Mouse (Mus musculus) brown adipose tissue, adult 24 weeks (tissue): ENCODE measurements around the gene Usp36. TPM values are rescaled to one million over a fixed set of nuclear protein-coding genes. Genes with fewer than 3 reads are reported as not detected.
A peak's percentile ranks its signal among the peaks of the same experiment; 100 is the strongest.
"Not testable (repeated sequence)": the region's sequence is repeated elsewhere in the genome, so short reads cannot be mapped to it uniquely, and the experiment has no call there.

ENCODE experiments used
- H3K27ac ChIP-seq: fragments of 200-500 bp; replicated peaks from 2 replicates; pipeline ENCODE4 v1.5.1; 2012; ENCODE audit warnings: low read depth, mild to moderate bottlenecking, low read length
- H3K4me1 ChIP-seq: fragments of 200-500 bp; 2 replicates; pipeline ENCODE4 v1.6.1; 2012; ENCODE audit warnings: low read length, mixed read lengths; ENCODE audit not compliant: control insufficient read depth, insufficient read depth, insufficient read length
- H3K4me3 ChIP-seq: fragments of 200-500 bp; 2 replicates; pipeline ENCODE4 v1.5.1; 2012; ENCODE audit warnings: low read depth, mild to moderate bottlenecking, low read length, moderate library complexity; ENCODE audit not compliant: insufficient read depth
- polyA plus RNA-seq: library from polyadenylated mRNA; stranded (reverse); fragments of >200 nt; gene quantifications from 2 replicates; pipeline ENCODE4 v1.2.4, GENCODE M21; 2012; ENCODE audit not compliant: missing spikeins, insufficient read depth, insufficient read length

Gene Usp36
- polyA plus RNA-seq, 1 experiment: 5.5 TPM

DNA sequence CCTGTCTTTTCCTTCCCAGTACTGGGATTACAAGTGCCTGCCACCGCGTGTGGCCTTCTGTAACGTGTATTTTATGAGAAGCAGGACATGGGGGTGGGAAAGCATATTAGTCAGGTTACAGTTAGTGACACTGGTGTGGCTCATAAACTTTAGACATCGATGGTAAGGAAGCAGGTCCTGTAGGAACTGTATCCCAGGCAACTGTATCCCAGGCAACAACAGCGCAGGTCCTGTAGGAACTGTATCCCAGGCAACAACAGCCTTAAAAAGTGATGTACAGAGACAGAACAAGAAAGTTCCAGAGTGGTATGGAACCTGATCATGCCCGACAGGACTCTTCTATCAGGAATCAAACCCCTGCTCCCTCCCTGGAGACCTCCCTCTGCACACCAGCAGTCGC is 31.5 kb upstream of the Usp36 start:
- Histone ChIP-seq H3K4me3 (no peak overlapping the region), H3K27ac (no peak overlapping the region), H3K4me1 (peaks cover 4% of the 10 kb centered on the region; the same call in 1 of the 2 replicates)

DNA sequence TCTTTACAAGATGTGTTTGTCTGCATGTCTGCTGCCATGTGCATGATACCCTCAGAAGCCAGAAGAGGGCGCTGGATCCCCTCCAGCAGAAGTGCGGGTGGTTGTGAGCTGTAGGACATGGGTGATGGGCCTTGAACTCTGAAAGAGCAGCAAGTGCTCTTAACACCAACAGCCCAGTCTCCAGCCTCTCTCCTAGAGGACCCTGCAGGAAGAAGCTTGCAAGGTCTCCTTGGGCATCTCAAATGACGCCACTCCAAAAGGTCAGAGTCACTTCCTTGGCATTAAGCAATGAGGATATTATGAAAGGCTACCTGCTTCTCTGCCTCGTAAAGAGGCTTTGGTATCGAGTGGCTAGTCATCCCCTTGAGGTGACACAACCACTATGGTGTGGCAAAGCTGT is 28.6 kb upstream of the Usp36 start:
- no peak overlapping the region for H3K27ac ChIP-seq

DNA sequence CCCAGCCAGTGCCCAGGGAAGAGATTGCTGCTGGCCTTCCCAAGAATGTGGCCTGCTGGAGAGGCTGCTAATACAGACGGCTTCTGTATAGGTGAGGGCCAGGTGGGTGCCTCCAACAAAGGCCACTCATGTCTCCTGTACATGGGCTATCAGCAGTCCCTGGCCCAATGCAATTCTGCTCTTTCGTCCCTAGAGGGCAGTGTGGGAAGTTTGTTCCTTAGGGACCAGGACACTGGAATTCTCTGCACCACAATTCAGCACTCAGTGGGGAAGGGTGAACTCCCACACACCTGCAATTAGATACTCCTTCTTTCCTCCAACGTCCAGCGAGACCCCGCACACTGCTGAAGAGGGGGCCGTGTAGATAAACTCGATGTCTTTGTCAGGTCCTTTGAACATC is 27.1 kb upstream of the Usp36 start:
- no peaks in the 10 kb centered on the region for H3K4me1 ChIP-seq
- no peak overlapping the region for H3K4me3 ChIP-seq
- no peak overlapping the region for H3K27ac ChIP-seq

More for the DNA sequence above, 28.6 kb upstream of the Usp36 start:
- Histone ChIP-seq H3K4me3 (no peak overlapping the region), H3K4me1 (0 out of 2 replicates have a peak, but pooled peaks cover 2% of the 10 kb centered on the region)

DNA sequence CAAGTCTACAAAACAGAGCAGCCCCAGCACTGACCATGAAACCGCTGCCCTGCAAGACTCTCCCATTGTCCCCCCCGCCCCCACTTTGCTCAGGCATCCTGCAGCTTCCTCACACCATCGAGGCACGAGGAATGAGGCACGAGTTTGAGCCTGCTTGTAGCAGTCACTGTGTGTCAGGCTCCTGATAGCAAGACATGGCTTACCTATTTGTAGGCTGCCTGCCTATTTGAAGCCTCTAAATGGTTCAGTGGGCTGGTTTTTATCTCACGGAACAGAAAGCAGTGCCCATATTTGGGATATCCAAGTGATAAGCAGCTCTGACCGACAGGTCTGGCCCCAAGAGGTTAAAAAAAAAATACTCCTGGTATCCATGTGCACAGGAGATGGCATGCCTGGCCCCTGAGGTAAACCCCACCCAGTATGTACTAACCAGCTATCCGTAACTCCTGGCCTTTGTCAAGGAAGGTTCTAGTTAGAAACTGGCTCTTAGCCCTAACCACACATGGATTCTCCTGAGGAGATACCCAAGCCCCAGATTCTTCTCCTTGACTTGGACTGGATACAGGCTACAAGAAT is 26.3 kb upstream of the Usp36 start:
- H3K27ac ChIP-seq: no peak overlapping the region
- no peak overlapping the region for H3K4me3 ChIP-seq
- no peaks in the 10 kb centered on the region for H3K4me1 ChIP-seq

DNA sequence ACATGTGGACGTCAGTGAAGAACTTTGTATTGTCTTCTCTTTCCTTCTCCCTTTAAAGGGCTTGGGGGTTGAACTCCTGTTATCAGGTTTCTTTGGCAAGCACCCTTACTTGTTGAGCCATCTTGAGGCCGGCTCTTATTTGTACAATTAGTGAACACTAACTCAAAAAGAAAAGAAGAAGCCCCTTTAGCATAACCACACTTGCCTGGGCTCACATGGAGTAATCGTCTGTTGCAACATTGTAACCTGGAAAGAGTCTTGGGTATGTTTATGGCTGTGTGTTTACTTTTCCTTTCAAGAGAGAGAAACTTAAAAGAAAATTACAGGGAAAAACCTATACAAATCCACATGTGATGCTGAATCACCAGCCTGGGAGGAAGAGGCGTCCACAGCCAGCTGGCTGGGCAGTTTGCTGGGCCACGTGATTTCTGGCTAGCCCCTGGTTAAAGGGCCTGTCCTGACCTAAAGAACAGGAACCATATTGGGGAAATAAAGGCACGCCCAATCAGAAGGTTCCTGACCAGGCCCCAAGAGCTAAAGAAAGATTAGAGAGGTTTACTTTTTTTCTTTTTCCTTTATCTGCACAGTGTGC is 22.2 kb upstream of the Usp36 start:
- H3K4me1 ChIP-seq: no peaks in the 10 kb centered on the region

DNA sequence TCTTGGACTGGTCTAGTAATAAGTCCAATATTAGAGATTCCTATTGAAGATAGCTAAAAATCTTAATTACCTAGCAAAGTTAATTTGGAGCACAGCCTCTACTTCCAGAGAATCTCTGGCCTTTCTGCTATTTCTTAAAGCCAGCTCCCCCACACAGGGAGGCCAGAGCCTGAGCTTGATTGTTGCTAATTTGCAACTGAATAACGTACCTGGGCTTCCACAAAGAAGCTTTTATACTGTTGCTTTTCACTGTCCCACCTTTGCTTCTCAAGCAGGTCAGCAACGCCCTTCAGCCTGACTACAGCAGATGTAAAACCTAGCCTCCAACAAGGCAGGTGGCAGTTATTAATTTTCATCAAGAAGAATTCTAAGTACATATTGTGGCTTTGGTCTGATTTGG is 17.9 kb upstream of the Usp36 start:
- not testable (repeated sequence) for H3K4me3 ChIP-seq, H3K4me1 ChIP-seq, H3K27ac ChIP-seq

More for the DNA sequence above, 22.2 kb upstream of the Usp36 start:
- Histone ChIP-seq H3K4me3 (no peak overlapping the region), H3K27ac (no peak overlapping the region)

DNA sequence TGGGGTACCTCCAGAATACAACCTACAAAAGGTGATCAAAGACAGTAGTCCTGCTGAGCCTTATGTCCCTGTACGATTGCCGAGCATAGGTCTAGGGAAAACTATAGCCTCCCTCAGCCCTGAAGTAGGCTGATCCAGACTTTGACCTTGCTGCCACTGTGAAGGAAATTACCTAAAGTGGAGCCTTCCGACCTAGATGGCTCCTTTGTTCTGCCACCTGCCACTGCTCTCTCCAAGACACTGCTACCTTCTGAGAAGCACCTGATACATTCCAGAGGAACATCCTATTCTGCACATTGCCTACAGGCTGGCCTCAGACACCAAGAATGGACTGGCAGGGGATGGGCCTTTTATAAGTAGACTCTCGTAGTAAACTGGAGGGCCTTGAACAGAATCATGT is 13.9 kb upstream of the Usp36 start:
- not testable (repeated sequence) for H3K4me3 ChIP-seq, H3K4me1 ChIP-seq, H3K27ac ChIP-seq

DNA sequence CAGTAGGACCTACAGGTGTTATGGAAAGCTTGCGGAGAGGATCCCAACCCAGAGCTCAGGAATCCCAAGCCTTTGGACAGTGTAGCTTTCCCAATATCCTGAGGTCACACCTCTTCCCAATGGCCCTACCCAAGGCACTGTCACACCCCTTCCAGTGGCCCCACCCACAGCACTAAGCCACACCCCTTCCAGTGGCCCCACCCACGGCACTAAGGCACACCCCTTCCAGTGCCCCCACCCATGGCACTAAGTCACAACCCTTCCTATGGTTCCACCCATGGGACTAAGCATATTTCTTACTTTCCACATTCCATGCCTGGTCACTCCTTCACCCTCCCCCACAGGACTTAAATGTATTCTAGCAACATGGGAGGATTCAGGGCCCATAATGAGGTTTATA is 8.8 kb upstream of the Usp36 start:
- Histone ChIP-seq H3K4me1 (no peaks in the 10 kb centered on the region), H3K27ac (no peak overlapping the region), H3K4me3 (no peak overlapping the region)

DNA sequence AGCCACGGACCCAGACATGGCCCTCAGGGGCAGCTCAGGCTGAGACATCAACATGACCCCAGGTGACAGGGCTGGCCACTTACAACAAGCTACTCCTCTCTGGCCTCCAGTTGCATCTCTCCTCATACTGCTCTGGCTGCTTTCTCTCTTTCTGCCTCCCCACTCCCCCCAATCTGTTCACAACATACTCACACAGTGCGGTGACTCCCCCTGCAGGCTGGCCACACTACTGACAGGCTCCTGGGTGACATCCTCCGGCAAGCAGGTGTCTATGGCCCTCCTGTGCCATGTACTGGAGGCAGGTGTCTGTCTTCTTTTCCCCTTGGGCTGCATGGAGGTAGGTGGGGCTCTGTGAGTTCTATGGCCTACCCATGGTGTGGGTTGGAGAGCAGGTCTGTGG is 7.9 kb upstream of the Usp36 start:
- Histone ChIP-seq H3K27ac (no peak overlapping the region), H3K4me3 (no peak overlapping the region), H3K4me1 (no peaks in the 10 kb centered on the region)

DNA sequence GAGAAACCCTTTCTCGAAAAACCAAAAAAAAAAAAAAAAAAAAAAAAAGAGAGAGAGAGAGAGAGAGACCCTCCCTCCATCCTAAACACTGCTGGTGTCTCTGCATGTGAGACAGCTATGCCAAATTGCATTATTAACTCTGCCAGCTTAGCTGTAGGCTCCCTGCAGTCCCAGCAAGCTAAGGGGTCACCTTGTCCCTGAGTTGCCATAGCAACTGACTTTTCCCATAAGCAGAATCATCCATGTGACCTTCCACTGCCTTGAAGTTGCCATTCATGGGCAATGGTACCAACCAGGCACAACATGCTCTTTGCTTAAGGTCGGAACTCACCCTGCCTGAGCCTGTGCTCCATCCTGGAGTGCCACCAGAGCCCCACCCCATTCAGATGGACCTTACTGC is 5.0 kb upstream of the Usp36 start:
- no peak overlapping the region for H3K4me3 ChIP-seq
- H3K4me1 ChIP-seq: no peaks in the 10 kb centered on the region
- H3K27ac ChIP-seq: no peak overlapping the region

DNA sequence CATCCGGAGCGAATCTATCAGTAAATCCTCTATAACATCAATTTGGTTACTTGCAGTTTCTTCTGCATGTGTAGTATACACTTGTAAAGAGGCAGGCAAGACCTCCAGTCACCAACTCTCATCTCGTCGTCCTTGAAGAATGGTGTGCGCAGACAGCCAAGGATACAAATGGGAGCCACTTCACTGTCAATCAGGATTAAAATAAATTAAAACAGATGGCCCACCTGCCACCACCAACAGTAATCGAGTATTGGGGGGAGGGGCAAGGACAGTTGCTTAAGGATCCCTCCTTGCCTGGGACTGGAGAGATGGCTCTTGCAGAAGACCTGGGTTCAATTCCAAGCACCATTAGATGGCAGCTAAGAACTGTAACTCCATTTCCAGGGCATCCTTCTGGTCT is 2.6 kb upstream of the Usp36 start:
- H3K27ac ChIP-seq: no peak overlapping the region
- H3K4me3 ChIP-seq: no peak overlapping the region
- H3K4me1 ChIP-seq: peaks cover 7% of the 10 kb centered on the region; the same call in 1 of the 2 replicates

DNA sequence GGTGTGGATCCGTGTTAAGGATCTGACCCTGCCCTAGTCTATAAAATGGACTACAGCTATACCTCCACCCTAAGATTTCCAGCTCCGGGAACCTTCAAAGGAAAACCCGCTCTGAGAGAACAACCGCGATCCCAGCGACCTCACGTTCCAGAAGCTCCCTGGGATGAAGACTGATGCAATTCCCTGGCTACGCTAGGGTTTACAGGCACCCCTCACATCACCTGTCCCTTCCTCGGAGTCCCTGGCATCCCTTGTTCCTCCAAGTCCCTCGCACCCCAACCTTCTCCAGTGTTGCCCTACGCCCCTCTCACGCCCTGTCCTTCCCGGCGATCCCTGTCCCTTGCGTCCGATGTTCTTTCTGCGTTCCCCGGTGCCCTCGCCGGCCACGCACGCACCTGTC is 482 bp downstream of the Usp36 start:
- Histone ChIP-seq H3K4me1 (peaks cover 7% of the 10 kb centered on the region; the same call in 1 of the 2 replicates), H3K4me3 (peak overlapping the region; percentile 81), H3K27ac (peak overlapping the region; percentile 87)

DNA sequence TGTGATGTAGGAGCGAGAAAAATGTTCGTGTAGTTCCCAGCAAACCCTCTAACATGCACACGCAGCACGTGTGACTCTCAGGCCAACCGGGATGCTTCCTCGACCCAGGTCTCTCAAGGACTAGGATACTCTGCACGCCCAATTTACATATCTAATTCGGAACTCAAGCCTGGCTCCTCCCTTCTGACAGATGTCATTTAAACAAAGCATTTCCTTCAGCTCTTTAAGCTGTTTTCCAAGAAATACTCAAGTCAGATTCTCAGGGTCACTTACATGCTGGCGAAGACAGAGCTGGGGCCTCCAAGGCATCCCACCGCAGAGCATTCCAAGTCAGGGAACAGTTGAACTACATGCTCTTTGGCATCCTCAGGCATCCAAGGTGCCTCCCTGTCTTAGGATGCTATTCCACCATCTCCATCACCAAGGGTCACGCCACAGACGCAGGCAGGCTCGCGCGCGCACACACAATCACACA is 970 bp downstream of the Usp36 start:
- Histone ChIP-seq H3K4me1 (peaks cover 7% of the 10 kb centered on the region; the same call in 1 of the 2 replicates), H3K27ac (0 out of 2 replicates have a peak overlapping the region, but pooled peaks have one; percentile 87), H3K4me3 (peak overlapping the region; percentile 81)

DNA sequence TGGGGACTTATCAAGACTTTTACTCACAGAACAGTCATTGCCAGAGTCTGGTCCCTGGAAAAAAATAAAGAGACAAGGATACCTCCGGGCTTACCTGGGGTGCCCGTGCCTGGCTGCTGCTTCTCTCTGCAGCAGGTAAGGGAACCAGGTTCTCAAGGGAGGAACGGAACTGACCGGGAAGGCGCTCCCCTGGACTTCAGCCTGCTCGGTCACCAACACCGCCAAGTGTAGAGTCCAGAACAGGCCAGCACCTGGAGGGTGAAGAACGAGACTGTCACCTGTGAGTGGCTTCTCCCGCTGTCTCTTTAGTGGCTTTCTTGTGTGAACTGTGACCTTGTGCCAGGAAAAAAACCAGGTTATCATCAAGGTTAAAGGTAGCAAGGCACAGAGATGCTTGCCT is 2.5 kb downstream of the Usp36 start:
- Histone ChIP-seq H3K4me1 (peaks cover 7% of the 10 kb centered on the region; the same call in 1 of the 2 replicates), H3K27ac (no peak overlapping the region), H3K4me3 (no peak overlapping the region)

DNA sequence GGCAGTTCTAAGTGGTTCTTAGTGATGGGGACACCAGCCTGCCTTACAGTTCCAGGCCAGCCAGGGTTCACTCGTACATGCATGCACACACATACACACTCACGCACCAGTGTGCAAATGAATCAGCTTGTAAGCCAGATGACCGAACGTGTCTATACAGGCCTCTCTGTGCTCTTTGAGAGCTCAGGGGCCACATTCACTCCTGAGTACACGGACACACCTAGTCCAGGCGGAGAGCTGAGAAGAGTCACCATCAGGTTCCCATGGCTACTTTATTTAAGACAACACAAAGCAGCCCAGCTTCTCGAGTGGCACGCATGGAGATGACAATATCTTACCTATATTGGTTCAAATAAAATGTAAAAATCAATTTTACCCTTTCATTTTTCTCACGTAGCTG is 3.6 kb downstream of the Usp36 start:
- Histone ChIP-seq H3K4me3 (no peak overlapping the region), H3K4me1 (peaks cover 7% of the 10 kb centered on the region; the same call in 1 of the 2 replicates), H3K27ac (no peak overlapping the region)

DNA sequence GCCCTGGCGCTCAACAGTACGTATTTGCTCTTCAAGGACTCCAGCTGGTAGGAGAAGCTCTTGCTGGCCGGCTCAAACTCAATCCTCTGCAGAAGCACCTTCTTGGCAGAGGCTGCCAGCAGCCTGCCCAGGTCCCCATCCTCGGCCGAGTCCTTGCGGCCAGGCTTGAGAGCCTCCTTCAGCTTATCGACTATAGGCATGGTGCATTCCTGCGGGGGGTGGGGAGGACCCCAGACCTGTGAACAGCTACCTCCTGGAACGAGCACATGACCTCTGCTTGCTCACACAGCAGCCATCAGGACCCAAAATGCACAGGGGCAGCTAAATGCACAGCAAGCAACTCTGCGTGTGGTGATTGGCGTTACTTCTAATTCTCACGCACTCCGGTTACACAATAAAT is 4.3 kb downstream of the Usp36 start:
- Histone ChIP-seq H3K4me1 (peaks cover 7% of the 10 kb centered on the region; the same call in 1 of the 2 replicates), H3K27ac (no peak overlapping the region), H3K4me3 (no peak overlapping the region)
